Mouse (Mus musculus) heart, embryonic 16.5 days (tissue): ENCODE results near the gene Tm9sf1. TPM values are rescaled to one million over a fixed set of nuclear protein-coding genes. Genes with fewer than 3 reads are reported as not detected.

Experiments
- ATAC-seq: fragments of 200-750 bp; cut with Nextera tagmentation; replicated peaks from 2 replicates; pipeline ENCODE4 v1.8.0; 2017; ENCODE audit warnings: moderate number of reproducible peaks; ENCODE audit not compliant: insufficient read depth, low FRiP score; ENCODE audit errors: extremely low read depth
- H3K27ac ChIP-seq: fragments of 300-500 bp; sonication (generic); 2 replicates; pipeline ENCODE4 v1.5.1; 2014; ENCODE audit warnings: mild to moderate bottlenecking, low read length, control low read depth, moderate library complexity
- H3K27me3 ChIP-seq: fragments of 300-500 bp; sonication (generic); 2 replicates; pipeline ENCODE4 v1.6.1; 2014; ENCODE audit warnings: low read length, mixed read lengths; ENCODE audit not compliant: control insufficient read depth, insufficient read depth
- H3K36me3 ChIP-seq: fragments of 300-500 bp; sonication (generic); 2 replicates; pipeline ENCODE4 v1.6.1; 2014; ENCODE audit not compliant: control insufficient read depth, insufficient read depth
- H3K4me1 ChIP-seq: fragments of 300-500 bp; sonication (generic); 2 replicates; pipeline ENCODE4 v1.6.1; 2014; ENCODE audit warnings: low read length, mixed read lengths; ENCODE audit not compliant: control insufficient read depth, insufficient read depth
- H3K4me2 ChIP-seq: fragments of 300-500 bp; sonication (generic); 2 replicates; pipeline ENCODE4 v1.6.1; 2014; ENCODE audit warnings: low read depth, mild to moderate bottlenecking, control low read depth, low read length
- H3K4me3 ChIP-seq: fragments of 300-500 bp; sonication (generic); 2 replicates; pipeline ENCODE4 v1.5.1; 2014; ENCODE audit warnings: mild to moderate bottlenecking, control low read depth, low read length
- H3K9ac ChIP-seq: fragments of 300-500 bp; sonication (generic); 2 replicates; pipeline ENCODE4 v1.6.1; 2014; ENCODE audit warnings: low read length, control low read depth
- H3K9me3 ChIP-seq: fragments of 300-500 bp; sonication (generic); replicated peaks from 2 replicates; pipeline ENCODE4 v1.6.1; 2016; ENCODE audit warnings: low read length; ENCODE audit not compliant: control insufficient read depth
- WGBS: fragments of 180-500 bp; shearing (Covaris S2); extraction: QIAGEN DNeasy Blood & Tissue Kit; methylation state at CpG from one replicate; pipeline ENCODE4 v1.1.7; 2014; 5-methylcytosine and 5-hydroxymethylcytosine counted together
- polyA plus RNA-seq: library from polyadenylated mRNA; unstranded; fragments of >200 nt; fragmentation: Nextera tagmentation; extraction: Ambion mirVana; gene quantifications from 2 replicates; pipeline ENCODE4 v1.2.1, GENCODE M21; 2015

Tm9sf1 gene
- polyA plus RNA-seq, 1 experiment from 2014 or later = 99.0 TPM

DNA sequence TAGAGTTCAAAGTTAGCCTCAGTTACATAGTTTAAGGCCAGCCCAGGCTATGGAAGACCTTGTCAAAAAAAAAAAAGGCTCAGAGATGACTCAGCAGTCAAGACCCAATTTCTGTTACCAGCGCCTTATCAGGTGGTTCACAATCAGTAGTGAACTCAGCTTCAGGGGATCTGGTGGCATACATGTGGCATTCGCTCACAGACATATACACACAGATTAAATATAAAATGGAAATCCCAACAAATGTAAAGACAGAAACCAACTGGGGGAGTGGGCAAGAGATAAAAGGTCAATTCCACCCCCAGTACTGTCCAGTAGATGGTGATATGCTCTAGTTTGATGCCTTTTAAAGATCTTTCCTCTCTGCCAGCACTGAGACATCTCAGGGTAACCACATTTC, 57.5 kb downstream of the Tm9sf1 start:
- Histone ChIP-seq H3K4me1 (peaks cover 12% of the 10 kb centered on the region), H3K36me3 (peaks cover 13% of the 10 kb centered on the region), H3K27ac (no peak overlapping the region), H3K4me2 (no peak overlapping the region), H3K4me3 (no peak overlapping the region), H3K9ac (no peak overlapping the region), H3K9me3 (no peaks in the 10 kb centered on the region), H3K27me3 (no peaks in the 10 kb centered on the region)
- 83% methylated on average over 2 of the region's 2 CpGs for WGBS
- no peak for ATAC-seq

Other genes starting within 250 kb of the Tm9sf1 start
- 67.2 and 68.9 TPM in 2 replicates for gene Dhrs4, start 165.0 kb downstream of the Tm9sf1 start, polyA plus RNA-seq
- 1.3 and 1.9 TPM in 2 replicates for gene Carmil3, start 153.2 kb downstream of the Tm9sf1 start, polyA plus RNA-seq
- 0.21 and 0.24 TPM in 2 replicates for gene Cpne6, start 133.4 kb downstream of the Tm9sf1 start, polyA plus RNA-seq
- gene Nrl, start 118.8 kb downstream of the Tm9sf1 start, polyA plus RNA-seq = 0.05 TPM in 1 of 2 replicates, not detected in the other
- 36.8 and 42.8 TPM in 2 replicates for gene Pck2, start 103.5 kb downstream of the Tm9sf1 start, polyA plus RNA-seq
- gene Dcaf11, start 83.8 kb downstream of the Tm9sf1 start, polyA plus RNA-seq = 75.1 and 75.5 TPM in 2 replicates
- gene A730061H03Rik, start 83.4 kb downstream of the Tm9sf1 start, polyA plus RNA-seq = 1.2 and 1.5 TPM in 2 replicates
- gene Fitm1, start 68.2 kb downstream of the Tm9sf1 start, polyA plus RNA-seq = 79.4 and 85.6 TPM in 2 replicates
- gene Psme1, start 65.7 kb downstream of the Tm9sf1 start, polyA plus RNA-seq = 223 and 227 TPM in 2 replicates
- gene Emc9, start 58.5 kb downstream of the Tm9sf1 start, polyA plus RNA-seq = 24.0 and 26.5 TPM in 2 replicates
- 207 TPM in 2 replicates for gene Psme2, start 52.7 kb downstream of the Tm9sf1 start, polyA plus RNA-seq
- gene Rnf31, start 52.1 kb downstream of the Tm9sf1 start, polyA plus RNA-seq = 15.7 and 18.6 TPM in 2 replicates
- gene Irf9, start 40.2 kb downstream of the Tm9sf1 start, polyA plus RNA-seq = 11.5 and 15.3 TPM in 2 replicates
- gene Rec8, start 25.8 kb downstream of the Tm9sf1 start, polyA plus RNA-seq = 4.8 and 7.3 TPM in 2 replicates
- gene Ipo4, start 7.8 kb downstream of the Tm9sf1 start, polyA plus RNA-seq = 64.8 and 70.8 TPM in 2 replicates
- gene Gm49378, start 5.9 kb downstream of the Tm9sf1 start, polyA plus RNA-seq = 0.59 and 0.61 TPM in 2 replicates
- 0.22 and 0.45 TPM in 2 replicates for gene Tssk4, start 6.4 kb upstream of the Tm9sf1 start, polyA plus RNA-seq
- 93.7 and 96.5 TPM in 2 replicates for gene Mdp1, start 16.7 kb upstream of the Tm9sf1 start, polyA plus RNA-seq
- 43.0 and 43.9 TPM in 2 replicates for gene Gmpr2, start 28.1 kb upstream of the Tm9sf1 start, polyA plus RNA-seq
- gene Nedd8, start 28.3 kb upstream of the Tm9sf1 start, polyA plus RNA-seq = 444 and 466 TPM in 2 replicates
- 27.5 and 30.0 TPM in 2 replicates for gene Tinf2, start 38.0 kb upstream of the Tm9sf1 start, polyA plus RNA-seq
- 0.45 and 0.57 TPM in 2 replicates for gene Tgm1, start 70.1 kb upstream of the Tm9sf1 start, polyA plus RNA-seq
- gene Rabggta, start 78.5 kb upstream of the Tm9sf1 start, polyA plus RNA-seq = 22.0 and 25.6 TPM in 2 replicates
- gene Dhrs1, start 101.9 kb upstream of the Tm9sf1 start, polyA plus RNA-seq = 71.1 and 76.3 TPM in 2 replicates
- 21.5 and 22.7 TPM in 2 replicates for gene Nop9, start 101.9 kb upstream of the Tm9sf1 start, polyA plus RNA-seq
- 1.3 and 1.8 TPM in 2 replicates for gene Cideb, start 114.7 kb upstream of the Tm9sf1 start, polyA plus RNA-seq
- gene Ltb4r2, start 117.6 kb upstream of the Tm9sf1 start, polyA plus RNA-seq = 0.20 and 0.32 TPM in 2 replicates
- gene Ltb4r1, start 122.2 kb upstream of the Tm9sf1 start, polyA plus RNA-seq = 0.59 and 0.66 TPM in 2 replicates
- gene Adcy4, start 140.3 kb upstream of the Tm9sf1 start, polyA plus RNA-seq = 15.3 and 17.5 TPM in 2 replicates
- gene Ripk3, start 145.1 kb upstream of the Tm9sf1 start, polyA plus RNA-seq = 17.8 and 20.8 TPM in 2 replicates
- 9.7 and 14.4 TPM in 2 replicates for gene Nfatc4, start 179.3 kb upstream of the Tm9sf1 start, polyA plus RNA-seq
- gene Nynrin, start 210.2 kb upstream of the Tm9sf1 start, polyA plus RNA-seq = 11.1 and 13.7 TPM in 2 replicates
- gene Cbln3, start 240.6 kb upstream of the Tm9sf1 start, polyA plus RNA-seq = 0.59 and 0.69 TPM in 2 replicates
- gene Khnyn, start 241.1 kb upstream of the Tm9sf1 start, polyA plus RNA-seq = 9.8 and 11.2 TPM in 2 replicates